Mouse (Mus musculus): Measurements from ENCODE around the gene Fabp7. TPM values are rescaled to one million over a fixed set of nuclear protein-coding genes. Genes with fewer than 3 reads are reported as not detected.

Fabp7 gene
- polyA plus RNA-seq, 2 experiments = 0.70 to 1.6 TPM

DNA sequence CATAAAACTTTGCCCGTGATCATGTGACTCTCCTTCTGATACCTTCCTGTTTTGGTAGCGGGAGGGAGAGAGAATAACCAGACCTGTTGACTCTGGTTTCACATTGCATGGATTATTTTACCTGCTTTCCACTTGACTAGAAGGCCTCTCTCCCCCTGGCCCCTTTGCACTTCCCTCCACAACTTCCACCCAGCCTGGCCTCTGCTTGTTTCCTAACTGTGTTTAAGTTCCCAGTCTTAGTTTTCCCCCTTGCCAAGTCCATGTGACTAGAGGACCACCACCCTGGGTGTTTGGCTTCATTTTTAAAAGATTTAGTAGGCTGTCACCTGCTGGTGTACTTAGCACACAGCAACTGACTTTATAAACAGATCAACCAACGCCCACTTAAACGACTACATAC lies 11.4 kb downstream of the Fabp7 start:
- ATAC-seq (ENCODE audit: insufficient read depth) = no peak
- no peaks in the 10 kb centered on the region for H3K27me3 ChIP-seq (ENCODE audit: control insufficient read depth, insufficient read depth, low read length)
- peak; percentile 49 for TF ChIP-seq CTCF (IDR thresholded peaks at IDR 0.05; ENCODE audit: low read depth)
- TF ChIP-seq EP300 (IDR thresholded peaks at IDR 0.05; ENCODE audit: low read depth) = no peak
- DNase-seq (ENCODE audit: low read depth in 3 of 3, low spot score in 3 of 3) = no peak
- 28% methylated on average over 4 of the region's 4 CpGs for WGBS (ENCODE audit: insufficient replicate concordance)
- H3K4me3 ChIP-seq (ENCODE audit: insufficient read depth in 1 of 2, low read depth in 2 of 2, low read length in 2 of 2) = peak overlapping the region in 1 of 2 experiments; percentile 69; a peak in 1 of 4 replicates
- no peaks in the 10 kb centered on the region for H3K36me3 ChIP-seq (replicated peaks; ENCODE audit: control insufficient read depth, insufficient read depth, low read depth)
- no peak overlapping the region for H3K27ac ChIP-seq
- H3K4me1 ChIP-seq (replicated peaks; ENCODE audit: control insufficient read depth in 2 of 2, insufficient read depth in 2 of 2, low read length in 1 of 2) = peaks cover 12 to 15% of the 10 kb centered on the region in 2 experiments
- peak overlapping the region; percentile 77 for H3K4me2 ChIP-seq (ENCODE audit: low read depth)
- no peak overlapping the region for H3K9ac ChIP-seq (replicated peaks)
- no peaks in the 10 kb centered on the region for H3K9me3 ChIP-seq (ENCODE audit: control insufficient read depth, low read length)

DNA sequence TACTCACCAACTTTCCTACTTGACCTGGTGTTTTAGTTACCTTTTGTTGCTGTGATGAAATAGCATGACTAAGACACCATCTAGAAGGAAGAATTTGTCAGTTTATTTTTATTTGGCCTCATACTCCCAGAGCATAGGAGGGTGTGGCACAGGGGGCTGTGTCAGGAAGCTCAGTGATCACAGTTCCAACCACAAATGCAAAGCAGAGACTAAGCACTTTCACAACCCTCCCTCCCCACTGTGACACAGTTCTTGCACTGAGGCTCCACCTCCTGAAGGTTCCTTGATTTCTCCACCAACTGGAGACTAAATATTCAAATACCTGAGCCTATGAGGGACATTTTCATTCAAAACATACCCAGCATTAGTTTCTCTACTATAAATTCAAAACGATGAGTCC lies 14.8 kb downstream of the Fabp7 start:
- H3K27me3 ChIP-seq (ENCODE audit: control insufficient read depth, insufficient read depth, low read length) = no peaks in the 10 kb centered on the region
- H3K9ac ChIP-seq (replicated peaks) = no peak overlapping the region
- H3K4me3 ChIP-seq (ENCODE audit: insufficient read depth in 1 of 2, low read depth in 2 of 2, low read length in 2 of 2) = no peak overlapping the region
- WGBS (ENCODE audit: insufficient replicate concordance) = 75% methylated on average over 1 of the region's 1 CpGs
- no peak overlapping the region for H3K4me2 ChIP-seq (ENCODE audit: low read depth)
- no peak overlapping the region for H3K27ac ChIP-seq
- H3K36me3 ChIP-seq (replicated peaks; ENCODE audit: control insufficient read depth, insufficient read depth, low read depth) = no peaks in the 10 kb centered on the region
- no peak for DNase-seq (ENCODE audit: low read depth in 3 of 3, low spot score in 3 of 3)
- H3K9me3 ChIP-seq (ENCODE audit: control insufficient read depth, low read length) = no peaks in the 10 kb centered on the region
- H3K4me1 ChIP-seq (replicated peaks; ENCODE audit: control insufficient read depth in 2 of 2, insufficient read depth in 2 of 2, low read length in 1 of 2) = peaks cover 9 to 16% of the 10 kb centered on the region in 2 experiments
- no peak for ATAC-seq (ENCODE audit: insufficient read depth)
- TF ChIP-seq CTCF (IDR thresholded peaks at IDR 0.05; ENCODE audit: low read depth) (no peak), EP300 (IDR thresholded peaks at IDR 0.05; ENCODE audit: low read depth) (no peak)

DNA sequence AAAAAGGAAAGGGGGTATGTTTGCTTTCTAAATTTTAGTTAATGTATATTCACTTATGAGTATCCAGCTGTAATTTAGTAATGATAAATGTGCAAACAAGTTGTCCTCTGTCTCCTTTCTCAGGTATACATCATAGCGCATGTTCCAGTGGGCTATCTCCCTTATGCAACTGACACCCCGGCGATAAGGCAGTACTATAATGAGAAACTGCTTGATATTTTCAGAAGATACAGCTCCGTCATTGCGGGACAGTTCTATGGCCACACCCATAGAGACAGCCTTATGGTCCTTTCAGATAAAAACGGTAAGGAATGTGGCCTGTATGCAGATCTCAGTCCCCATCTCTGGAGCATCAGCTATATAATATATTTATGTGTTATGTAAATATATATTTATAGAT lies 23.1 kb downstream of the Fabp7 start:
- TF ChIP-seq CTCF (IDR thresholded peaks at IDR 0.05; ENCODE audit: low read depth) (no peak), EP300 (IDR thresholded peaks at IDR 0.05; ENCODE audit: low read depth) (peak; percentile 96)
- ATAC-seq (ENCODE audit: insufficient read depth) = peak; percentile 98
- 15% methylated on average over 6 of the region's 6 CpGs for WGBS (ENCODE audit: insufficient replicate concordance)
- H3K9ac ChIP-seq (replicated peaks) = no peak overlapping the region
- no peaks in the 10 kb centered on the region for H3K9me3 ChIP-seq (ENCODE audit: control insufficient read depth, low read length)
- H3K36me3 ChIP-seq (replicated peaks; ENCODE audit: control insufficient read depth, insufficient read depth, low read depth) = no peaks in the 10 kb centered on the region
- H3K27me3 ChIP-seq (ENCODE audit: control insufficient read depth, insufficient read depth, low read length) = no peaks in the 10 kb centered on the region
- DNase-seq (ENCODE audit: low read depth in 3 of 3, low spot score in 3 of 3) = peak; percentile 79 to 87 (median 83)
- peak overlapping the region; percentile 35; the same call in 1 of the 2 replicates for H3K27ac ChIP-seq
- peak overlapping the region; percentile 41; the same call in 1 of the 2 replicates for H3K4me2 ChIP-seq (ENCODE audit: low read depth)
- peaks cover 15 to 19% of the 10 kb centered on the region in 2 experiments for H3K4me1 ChIP-seq (replicated peaks; ENCODE audit: control insufficient read depth in 2 of 2, insufficient read depth in 2 of 2, low read length in 1 of 2)
- no peak overlapping the region for H3K4me3 ChIP-seq (ENCODE audit: insufficient read depth in 1 of 2, low read depth in 2 of 2, low read length in 2 of 2)

- no peaks in the 10 kb centered on the region for H3K9me3 ChIP-seq (ENCODE audit: control insufficient read depth, low read length)
- 67% methylated on average over 5 of the region's 5 CpGs for WGBS (ENCODE audit: insufficient replicate concordance)
- no peaks in the 10 kb centered on the region for H3K36me3 ChIP-seq (replicated peaks; ENCODE audit: control insufficient read depth, insufficient read depth, low read depth)
- no peaks in the 10 kb centered on the region for H3K27me3 ChIP-seq (ENCODE audit: control insufficient read depth, insufficient read depth, low read length)
- TF ChIP-seq EP300 (IDR thresholded peaks at IDR 0.05; ENCODE audit: low read depth) (no peak), CTCF (IDR thresholded peaks at IDR 0.05; ENCODE audit: low read depth) (no peak)
- H3K4me2 ChIP-seq (ENCODE audit: low read depth) = no peak overlapping the region
- DNase-seq (ENCODE audit: low read depth in 3 of 3, low spot score in 3 of 3) (no peak), ATAC-seq (ENCODE audit: insufficient read depth) (no peak)
- H3K9ac ChIP-seq (replicated peaks) = no peak overlapping the region
- no peak overlapping the region for H3K27ac ChIP-seq
- no peak overlapping the region for H3K4me3 ChIP-seq (ENCODE audit: insufficient read depth in 1 of 2, low read depth in 2 of 2, low read length in 2 of 2)
- peaks cover 10 to 15% of the 10 kb centered on the region in 2 experiments for H3K4me1 ChIP-seq (replicated peaks; ENCODE audit: control insufficient read depth in 2 of 2, insufficient read depth in 2 of 2, low read length in 1 of 2)
Measured at GRCm38 (mm10) chr10:57812161-57812856, 27.6 kb downstream of the Fabp7 start.

GRCm38 (mm10) chr10:57814295-57814694 lies 29.6 kb downstream of the Fabp7 start:
- no peak overlapping the region for H3K9ac ChIP-seq (replicated peaks)
- H3K27me3 ChIP-seq (ENCODE audit: control insufficient read depth, insufficient read depth, low read length) = no peaks in the 10 kb centered on the region
- 70% methylated on average over 2 of the region's 2 CpGs for WGBS (ENCODE audit: insufficient replicate concordance)
- no peaks in the 10 kb centered on the region for H3K36me3 ChIP-seq (replicated peaks; ENCODE audit: control insufficient read depth, insufficient read depth, low read depth)
- H3K4me2 ChIP-seq (ENCODE audit: low read depth) = no peak overlapping the region
- TF ChIP-seq CTCF (IDR thresholded peaks at IDR 0.05; ENCODE audit: low read depth) (no peak), EP300 (IDR thresholded peaks at IDR 0.05; ENCODE audit: low read depth) (no peak)
- no peak overlapping the region for H3K4me3 ChIP-seq (ENCODE audit: insufficient read depth in 1 of 2, low read depth in 2 of 2, low read length in 2 of 2)
- no peaks in the 10 kb centered on the region for H3K9me3 ChIP-seq (ENCODE audit: control insufficient read depth, low read length)
- no peak for ATAC-seq (ENCODE audit: insufficient read depth)
- peaks cover 4 to 6% of the 10 kb centered on the region in 2 experiments for H3K4me1 ChIP-seq (replicated peaks; ENCODE audit: control insufficient read depth in 2 of 2, insufficient read depth in 2 of 2, low read length in 1 of 2)
- H3K27ac ChIP-seq = no peak overlapping the region
- no peak for DNase-seq (ENCODE audit: low read depth in 3 of 3, low spot score in 3 of 3)
